Mouse (Mus musculus): ENCODE measurements at regions not wholly inside any gene's neighbourhood (a gene's known extent, or its start where the extent isn't known, plus 50 kb on each side); places are given as distances from the start of the nearest gene placed in this dataset.

DNA sequence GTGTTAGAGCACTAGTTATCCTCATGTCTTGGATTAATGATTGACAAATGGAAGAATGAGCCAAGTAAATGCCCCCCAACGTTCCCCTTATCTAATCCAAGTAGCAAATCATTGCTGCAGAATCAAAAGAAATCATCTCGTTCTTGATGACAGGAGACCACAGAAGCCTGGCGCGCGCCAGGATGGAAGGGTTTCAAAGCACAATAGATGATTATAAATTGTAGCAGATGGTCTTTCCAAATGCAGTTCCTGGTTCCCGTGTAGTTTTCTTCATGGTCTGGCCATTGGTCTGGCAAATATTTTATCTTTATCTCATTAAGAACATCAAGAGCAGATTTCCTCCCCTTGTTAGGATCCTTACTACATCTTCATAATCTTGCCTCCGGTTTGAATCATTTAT, 721.8 kb upstream of the Auts2 start:
- no peak for DNase-seq (ENCODE audit: low read depth)

DNA sequence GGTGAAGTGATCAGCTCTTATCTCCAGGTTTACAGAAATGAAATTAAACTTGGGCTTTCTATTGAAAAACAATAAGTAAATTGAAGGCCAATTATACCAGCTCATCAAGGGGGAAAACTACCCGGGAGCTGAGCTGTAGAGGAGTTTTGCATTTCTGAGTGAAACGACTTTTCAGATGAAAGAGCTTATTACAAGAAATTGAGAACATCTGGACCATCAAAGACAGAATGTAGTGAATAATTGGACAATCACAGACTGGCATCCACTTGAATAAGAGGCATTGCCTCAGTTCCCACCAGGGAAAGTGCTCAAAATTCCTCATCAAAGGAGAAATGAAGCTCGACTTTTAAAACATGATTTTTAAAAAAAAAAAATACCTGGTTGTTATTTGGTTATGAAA, 675.7 kb upstream of the Auts2 start:
- DNase-seq (ENCODE audit: low read depth), result no peak

GRCm38 (mm10) chr5:133198546-133198945, 655.4 kb upstream of the Auts2 start:
- no peak for DNase-seq (ENCODE audit: low read depth)

GRCm38 (mm10) chr5:133189798-133190571, 646.8 kb upstream of the Auts2 start:
- DNase-seq (ENCODE audit: low read depth), result no peak

DNA sequence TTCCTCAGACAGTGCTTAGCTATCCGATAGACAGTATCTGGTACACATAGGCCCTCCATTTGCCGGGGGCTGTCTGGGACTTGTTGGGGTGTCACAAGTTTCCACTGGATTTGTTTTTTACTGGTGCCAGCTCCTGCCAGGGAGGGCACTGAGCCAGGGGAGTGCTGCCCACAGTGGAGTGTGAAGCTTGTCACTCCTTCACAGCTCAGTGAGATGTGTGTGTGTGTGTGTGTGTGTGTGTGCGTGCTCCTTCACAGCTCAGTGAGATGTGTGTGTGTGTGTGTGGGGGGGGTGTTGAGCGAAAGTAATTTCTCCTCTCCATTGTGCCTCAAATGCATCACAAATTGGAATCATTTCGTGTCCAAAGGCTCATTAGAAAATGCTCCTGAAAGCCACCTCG, 632.5 kb upstream of the Auts2 start:
- DNase-seq (ENCODE audit: low read depth), result no peak

DNA sequence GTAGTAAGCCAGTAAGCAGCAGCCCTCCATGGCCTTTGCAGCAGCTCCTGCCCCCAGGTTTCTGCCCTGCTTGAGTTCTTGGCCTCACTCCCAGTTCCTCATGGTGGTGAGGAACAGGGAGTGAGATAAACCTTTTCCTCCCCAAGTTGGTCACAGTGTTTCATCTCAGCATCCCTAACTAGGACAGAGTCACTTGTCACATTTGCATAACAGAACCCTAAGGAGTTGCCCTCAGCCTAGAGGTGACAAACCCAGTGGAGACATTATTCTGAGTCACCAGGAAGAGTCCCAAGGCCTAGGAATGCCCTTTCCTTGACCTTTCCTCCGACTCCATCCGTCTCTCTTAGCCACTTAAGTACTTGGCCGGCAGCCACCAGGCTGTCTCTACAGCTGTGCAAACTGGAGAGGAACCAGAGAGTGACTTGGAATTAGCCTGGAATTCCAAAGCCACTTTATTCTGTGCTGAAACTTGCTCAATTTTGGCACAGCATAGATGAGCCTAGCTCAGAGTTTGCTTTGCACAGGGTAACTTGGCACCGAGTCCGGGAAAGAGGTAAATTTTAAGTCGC, 630.1 kb upstream of the Auts2 start:
- DNase-seq (ENCODE audit: low read depth), result no peak

DNA sequence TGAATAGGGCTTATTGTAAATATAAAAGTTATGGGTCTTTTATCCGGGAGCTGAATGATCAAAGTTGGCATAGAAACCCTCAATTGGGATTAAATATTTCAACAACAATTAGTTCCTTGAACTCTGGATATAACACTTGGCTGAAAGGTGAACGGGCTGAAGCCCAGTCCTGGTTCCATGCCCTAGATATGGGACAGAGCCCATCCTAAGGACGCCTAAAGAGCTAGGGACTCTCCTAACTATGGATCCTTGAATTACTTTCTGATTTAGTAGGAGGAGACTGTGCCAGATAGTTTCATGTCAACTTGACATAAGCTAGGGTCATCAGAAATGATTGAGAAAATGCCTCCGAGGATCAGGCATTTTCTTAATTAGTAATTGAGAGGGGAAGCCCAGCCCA, 629.5 kb upstream of the Auts2 start:
- no peak for DNase-seq (ENCODE audit: low read depth)

- no peak for DNase-seq (ENCODE audit: low read depth)
Measured at GRCm38 (mm10) chr5:133171266-133171665, 628.1 kb upstream of the Auts2 start.

DNA sequence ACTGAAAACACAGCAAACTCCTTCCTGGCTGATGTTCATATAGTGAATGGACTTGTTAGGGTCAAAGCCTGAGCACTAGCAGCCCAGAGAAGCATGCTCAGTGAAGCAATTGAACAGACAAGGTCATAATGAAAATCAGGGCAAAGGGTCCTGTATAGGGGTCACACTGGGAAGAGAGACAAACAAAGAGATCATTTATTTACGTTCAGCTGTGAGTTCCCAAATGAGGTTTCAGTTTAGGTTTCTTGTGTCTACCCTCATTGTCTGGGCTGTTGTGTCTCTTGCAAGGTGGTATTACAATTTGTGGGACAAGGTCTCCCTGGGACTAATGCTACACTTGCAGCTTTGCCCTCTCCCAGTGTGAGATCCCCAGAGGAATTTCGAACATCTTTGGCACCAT, 624.4 kb upstream of the Auts2 start:
- DNase-seq (ENCODE audit: low read depth), result no peak

- no peak for DNase-seq (ENCODE audit: low read depth)
Measured at GRCm38 (mm10) chr5:133167001-133167461, 623.9 kb upstream of the Auts2 start.

DNA sequence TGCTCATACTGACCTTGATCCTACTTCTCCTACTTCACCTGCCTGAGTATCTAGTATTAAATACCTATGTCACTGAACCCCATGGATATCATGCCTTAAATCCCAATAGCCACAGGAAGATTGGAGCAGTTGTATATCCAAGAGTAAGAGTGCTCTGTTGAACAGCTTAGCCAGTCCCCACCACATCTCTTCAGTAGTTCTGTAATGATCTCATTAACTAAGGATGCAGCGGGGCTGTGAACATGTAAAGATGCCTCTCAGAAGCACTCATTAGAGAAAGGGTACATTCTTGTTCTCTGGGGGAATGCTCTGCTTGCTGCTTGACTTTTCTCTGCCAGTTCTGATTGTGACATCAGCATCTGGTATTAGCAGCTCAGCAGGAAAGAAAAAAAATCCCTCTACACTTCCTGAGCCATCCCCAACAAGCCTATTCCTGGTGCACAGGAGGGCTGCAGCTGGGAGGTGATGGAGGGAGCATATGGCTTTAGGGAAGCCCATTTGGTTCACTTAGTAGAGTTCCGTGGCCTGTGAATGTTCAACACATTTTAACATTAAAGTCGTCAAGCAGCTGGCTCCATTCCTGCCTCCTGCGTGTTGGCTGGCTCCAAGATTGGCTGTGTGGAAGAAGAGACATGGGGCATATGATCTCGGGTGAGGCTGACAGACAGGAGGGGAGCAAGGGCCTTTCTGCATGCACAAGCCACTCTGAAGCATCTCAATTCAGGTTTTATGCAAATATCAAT, 613.1 kb upstream of the Auts2 start:
- DNase-seq (ENCODE audit: low read depth), result no peak

GRCm38 (mm10) chr5:133145996-133146395, 602.9 kb upstream of the Auts2 start:
- no peak for DNase-seq (ENCODE audit: low read depth)

DNA sequence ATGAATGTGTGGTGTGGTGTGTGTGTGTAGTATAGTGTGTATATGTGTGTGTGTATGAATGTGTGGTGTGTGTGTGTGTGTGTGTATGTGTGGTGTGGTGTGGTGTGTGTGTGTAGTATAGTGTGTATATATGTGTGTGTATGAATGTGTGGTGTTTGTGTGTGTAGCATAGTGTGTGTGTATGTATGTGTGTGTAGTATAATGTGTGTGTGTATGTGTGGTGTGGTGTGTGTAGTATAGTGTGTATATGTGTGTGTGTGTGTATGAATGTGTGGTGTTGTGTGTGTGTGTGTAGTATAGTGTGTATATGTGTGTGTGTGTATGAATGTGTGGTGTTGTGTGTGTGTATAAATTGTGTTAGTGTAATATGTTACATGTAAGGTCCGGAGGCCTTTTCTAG, 600.5 kb upstream of the Auts2 start:
- DNase-seq (ENCODE audit: low read depth), result no peak

- no peak for DNase-seq (ENCODE audit: low read depth)
Measured at GRCm38 (mm10) chr5:133142401-133143115, 599.4 kb upstream of the Auts2 start.

- no peak for DNase-seq (ENCODE audit: low read depth)
Measured at GRCm38 (mm10) chr5:133131042-133131441, 587.9 kb upstream of the Auts2 start.

DNA sequence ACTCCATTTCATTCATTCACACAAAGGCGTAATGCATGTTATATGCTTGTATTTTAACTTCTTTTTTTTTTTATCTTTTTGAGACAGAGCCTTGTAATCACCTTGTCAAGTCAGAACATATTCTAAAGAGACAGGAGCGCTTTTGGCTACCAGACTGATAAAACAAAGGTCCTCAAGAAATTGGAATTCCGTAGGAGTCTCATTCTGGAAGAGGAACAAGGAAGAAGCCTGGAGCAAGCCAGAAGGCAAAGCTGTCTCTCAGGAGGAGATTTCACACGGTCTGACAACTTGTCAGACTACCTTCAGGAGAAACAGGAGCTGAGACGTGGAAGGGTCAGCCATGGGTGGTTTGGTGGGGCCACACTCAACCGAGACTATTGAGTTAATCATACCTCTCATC, 587.2 kb upstream of the Auts2 start:
- DNase-seq (ENCODE audit: low read depth), result no peak

- DNase-seq (ENCODE audit: low read depth), result no peak
Measured at GRCm38 (mm10) chr5:133124223-133124622, 581.1 kb upstream of the Auts2 start.

DNA sequence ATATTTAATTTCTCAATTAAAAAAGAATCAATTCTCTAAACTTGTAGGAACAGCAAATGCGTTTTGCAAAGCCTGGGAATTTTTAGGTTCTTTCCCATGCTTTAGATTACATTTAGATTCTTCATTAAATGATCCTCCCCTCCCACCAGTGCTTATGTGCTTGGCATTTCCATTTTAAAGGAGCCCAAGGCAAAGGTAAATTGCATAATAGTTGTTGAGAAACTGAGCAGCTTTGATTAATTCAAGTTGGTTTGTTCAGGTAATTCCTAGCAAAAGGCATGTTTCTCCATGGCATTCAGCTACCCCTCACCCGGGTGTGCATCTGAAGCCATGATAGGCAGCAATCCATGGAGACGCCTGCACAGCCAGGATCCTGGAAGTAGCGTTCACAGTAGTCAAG, 570.8 kb upstream of the Auts2 start:
- DNase-seq (ENCODE audit: low read depth), result no peak

GRCm38 (mm10) chr5:133113183-133113582, 570.0 kb upstream of the Auts2 start:
- no peak for DNase-seq (ENCODE audit: low read depth)

DNA sequence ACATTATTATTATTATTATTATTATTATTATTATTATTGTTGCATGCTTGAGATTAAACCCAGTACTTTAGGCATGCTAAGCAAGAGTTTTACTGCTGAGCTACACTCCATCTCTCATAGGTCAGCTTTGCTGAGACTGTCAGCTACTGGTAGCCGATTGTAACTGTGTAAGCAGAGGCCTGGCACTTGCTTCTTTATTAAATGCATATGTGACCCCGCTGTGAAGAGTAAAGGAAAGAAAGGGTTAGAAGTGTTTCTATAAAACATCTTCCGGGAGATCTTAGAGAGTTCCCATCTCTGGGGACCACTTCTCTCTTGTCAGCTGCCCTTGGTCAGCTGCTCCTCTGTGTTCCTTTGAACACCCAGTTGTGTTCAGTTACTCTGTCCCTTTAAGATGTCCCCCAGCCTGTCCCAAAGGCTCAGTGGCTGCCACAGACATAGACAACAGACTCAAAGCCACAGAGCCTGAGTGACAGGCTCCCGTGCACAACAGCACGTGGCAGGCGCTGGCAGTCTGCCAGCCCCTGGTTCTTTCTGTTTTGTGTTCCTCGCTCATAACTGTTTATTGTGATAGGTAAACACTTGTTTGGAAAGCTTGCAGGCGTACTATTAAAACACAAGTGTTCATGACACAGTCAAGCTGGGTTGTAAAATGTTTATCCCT, 563.7 kb upstream of the Auts2 start:
- DNase-seq (ENCODE audit: low read depth), result no peak

- no peak for DNase-seq (ENCODE audit: low read depth)
Measured at GRCm38 (mm10) chr5:133096340-133096739, 553.2 kb upstream of the Auts2 start.

- no peak for DNase-seq (ENCODE audit: low read depth)
Measured at GRCm38 (mm10) chr5:133084859-133085258, 541.7 kb upstream of the Auts2 start.
